Mouse (Mus musculus) gastrocnemius, postnatal 36 days (tissue): ENCODE measurements around the gene Ascc1. TPM values are rescaled to one million over a fixed set of nuclear protein-coding genes. Genes with fewer than 3 reads are reported as not detected.
"Not testable (repeated sequence)": the region's sequence is repeated elsewhere in the genome, so short reads cannot be mapped to it uniquely, and the experiment has no call there.

ENCODE experiments used
- DNase-seq, 2 experiments: peaks; one replicate each; pipeline ENCODE4 v3.0.0; 2022
- intact Hi-C: fragments of 180-260 bp; cut with DNase I; formaldehyde crosslinking; loops from one replicate; pipeline ENCODE4 v1.15.1; 2025
- microRNA-seq, 2 experiments: library from miRNA; unstranded; fragments of <30 nt; microRNA quantifications; one replicate each; pipeline ENCODE4 v1.2.0; 2021
- total RNA-seq, 2 experiments: library from RNA; stranded (reverse); gene quantifications; 2 replicates each; pipeline ENCODE4 v1.2.3; 2021

The Ascc1 gene
- total RNA-seq, 2 experiments from 2014 or later, result 12.8 to 13.1 TPM

DNA sequence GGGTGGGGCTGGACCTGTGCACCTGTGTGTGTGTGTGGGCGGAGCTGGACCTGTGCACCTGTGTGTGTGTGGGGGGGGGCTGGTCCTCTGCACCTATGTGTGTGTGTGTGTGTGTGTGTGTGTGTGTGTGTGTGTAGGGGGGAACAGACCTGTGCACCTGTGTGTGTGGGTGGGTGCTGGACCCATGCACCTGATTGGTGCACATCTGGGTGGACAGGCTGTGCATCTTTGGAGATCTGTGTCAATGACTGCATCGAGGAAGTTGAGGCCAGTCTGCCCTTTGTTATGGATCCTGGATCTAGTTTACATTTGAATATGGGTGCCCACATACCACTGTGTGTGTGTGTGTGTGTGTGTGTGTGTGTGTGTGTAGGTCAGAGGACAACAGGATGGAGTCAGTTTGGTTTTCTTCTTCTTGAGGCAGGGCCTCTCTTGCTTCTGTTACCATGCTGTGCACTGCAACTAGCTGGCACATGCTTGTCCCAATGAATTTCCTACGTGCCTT lies 139.1 kb downstream of the Ascc1 start:
- intact Hi-C loops, result no loop called here
- DNase-seq, result no peak

- intact Hi-C loops, result loop anchor here (2.0 kb wide), 3 partner anchors 45 to 97 kb away; no protein-coding TSS in a partner anchor
- DNase-seq, result not testable (repeated sequence)
Observed at GRCm38 (mm10) chr10:60147510-60148047, 145.0 kb downstream of the Ascc1 start.

DNA sequence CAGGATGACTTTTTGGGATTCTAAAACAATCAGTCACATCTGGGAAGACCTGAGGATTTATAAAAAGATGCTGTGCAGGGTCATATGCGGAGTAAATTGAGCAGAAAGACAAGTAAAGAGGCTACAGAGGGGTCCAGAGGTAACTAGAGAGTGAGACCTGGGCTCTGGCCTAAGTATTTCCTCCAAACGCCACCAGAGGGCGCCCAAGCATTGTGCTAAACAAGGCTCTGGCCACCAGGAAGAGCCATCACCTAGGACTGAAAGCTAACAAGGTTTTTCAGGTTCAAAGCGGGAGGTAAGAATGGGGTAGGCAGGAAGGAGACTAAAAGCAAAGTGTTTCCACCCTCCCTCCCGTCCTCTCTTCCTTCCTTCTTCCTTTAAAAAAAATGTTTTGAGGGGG lies 145.5 kb downstream of the Ascc1 start:
- peak; percentile 69 to 70 for DNase-seq
- intact Hi-C loops, result loop anchor here (2.0 kb wide), 3 partner anchors 45 to 97 kb away; no protein-coding TSS in a partner anchor

Small RNAs within 50 kb of the gene (microRNA-seq; reads per million reads assigned to microRNA genes)
- 0 reads per million in 2 experiments for gene Mir6906

Other genes with a start within 250 kb of the Ascc1 start
- 10 to 100 TPM; 54.7 to 61.2 TPM for gene Dnajb12, start 123.2 kb upstream of the Ascc1 start, total RNA-seq
- gene Ddit4, start 51.0 kb upstream of the Ascc1 start, total RNA-seq, result 10 to 100 TPM; 18.2 to 39.3 TPM
- 10 to 100 TPM; 45.0 to 46.0 TPM for gene Anapc16, start 330 bp downstream of the Ascc1 start, total RNA-seq
- gene Spock2, start 103.4 kb downstream of the Ascc1 start, total RNA-seq, result 1 to 10 TPM; 4.9 to 5.8 TPM
- under 1 TPM; 0.36 to 0.37 TPM for gene Chst3, start 216.5 kb downstream of the Ascc1 start, total RNA-seq